Mouse (Mus musculus) intestine, embryonic 15.5 days (tissue): Measurements from ENCODE around the gene Plekhj1. TPM values are rescaled to one million over a fixed set of nuclear protein-coding genes. Genes with fewer than 3 reads are reported as not detected.
A peak's percentile ranks its signal among the peaks of the same experiment; 100 is the strongest.

ENCODE experiments used
- ATAC-seq: fragments of 200-750 bp; cut with Nextera tagmentation; 2 replicates; pipeline ENCODE4 v1.8.0; 2017; ENCODE audit warnings: moderate TSS enrichment, moderate library complexity
- H3K27ac ChIP-seq: fragments of 300-500 bp; sonication (generic); 2 replicates; pipeline ENCODE4 v1.5.1; 2015; ENCODE audit warnings: mild to moderate bottlenecking, inconsistent platforms
- H3K27me3 ChIP-seq: fragments of 300-500 bp; sonication (generic); replicated peaks from 2 replicates; pipeline ENCODE4 v1.6.1; 2015; ENCODE audit warnings: inconsistent platforms
- H3K36me3 ChIP-seq: fragments of 300-500 bp; sonication (generic); 2 replicates; pipeline ENCODE4 v1.6.1; 2015; ENCODE audit warnings: inconsistent platforms
- H3K4me1 ChIP-seq: fragments of 300-500 bp; sonication (generic); replicated peaks from 2 replicates; pipeline ENCODE4 v1.6.1; 2015; ENCODE audit warnings: inconsistent platforms
- H3K4me2 ChIP-seq: fragments of 300-500 bp; sonication (generic); replicated peaks from 2 replicates; pipeline ENCODE4 v1.6.1; 2015; ENCODE audit warnings: mild to moderate bottlenecking, inconsistent platforms
- H3K4me3 ChIP-seq: fragments of 300-500 bp; sonication (generic); replicated peaks from 2 replicates; pipeline ENCODE4 v1.5.1; 2015; ENCODE audit warnings: inconsistent platforms
- H3K9ac ChIP-seq: fragments of 300-500 bp; sonication (generic); 2 replicates; pipeline ENCODE4 v1.6.1; 2015; ENCODE audit warnings: inconsistent platforms
- H3K9me3 ChIP-seq: fragments of 300-500 bp; sonication (generic); 2 replicates; pipeline ENCODE4 v1.6.1; 2016; ENCODE audit warnings: inconsistent platforms
- whole genome bisulfite sequencing: fragments of 180-500 bp; shearing (Covaris S2); methylation state at CpG from one replicate; pipeline ENCODE4 v1.1.7; 2015; 5-methylcytosine and 5-hydroxymethylcytosine counted together
- polyA plus RNA-seq: library from polyadenylated mRNA; unstranded; fragments of >200 nt; fragmentation: Nextera tagmentation; extraction: Ambion mirVana; gene quantifications from 2 replicates; pipeline ENCODE4 v1.2.1, GENCODE M21; 2015

Gene Plekhj1
- 132 and 133 TPM in 2 replicates for polyA plus RNA-seq

DNA sequence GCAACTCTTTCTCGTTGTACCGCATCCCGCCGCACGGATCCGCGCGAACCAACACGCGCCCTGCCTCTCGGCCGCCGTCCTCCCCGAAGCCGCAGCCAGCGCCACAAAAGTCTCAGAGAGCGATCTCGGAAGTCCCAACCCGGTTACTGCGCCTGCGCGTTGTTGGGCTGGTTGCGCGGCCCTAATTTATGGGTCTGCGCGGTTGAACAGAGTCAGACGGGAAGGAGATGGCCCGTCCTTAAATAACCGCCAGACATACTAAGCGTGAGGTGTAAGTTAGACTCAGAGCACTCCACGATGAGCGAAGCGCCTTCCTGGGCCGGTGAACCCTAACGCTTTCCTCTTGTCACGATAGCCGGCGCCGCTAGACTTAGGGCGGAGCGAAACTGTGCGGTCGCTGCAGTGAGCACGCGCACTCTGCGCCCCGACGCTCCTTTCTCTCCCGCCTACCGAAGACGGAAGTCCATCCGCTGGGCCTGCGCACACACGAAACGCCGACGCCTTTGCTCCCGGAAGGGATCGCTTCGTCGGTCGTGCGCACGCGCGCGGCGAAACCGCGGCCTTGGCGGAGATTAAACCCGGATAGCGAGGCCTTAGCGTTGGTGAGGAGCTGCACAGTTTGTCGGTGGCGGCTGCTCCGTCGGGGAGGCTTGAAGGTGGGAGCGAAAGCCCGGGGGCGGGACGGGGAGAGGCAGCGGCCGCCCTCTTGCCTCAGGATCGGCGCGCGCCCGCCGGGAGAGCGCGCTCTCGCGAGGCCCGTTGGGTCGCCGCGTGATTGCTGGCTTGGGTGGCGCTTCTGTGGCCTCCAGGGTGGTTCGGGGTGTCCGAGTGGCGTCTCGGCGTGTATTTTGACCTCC, at the start of gene Plekhj1, which contains the start of gene Sf3a2:
Plekhj1 (minus strand) TSS at position 477 of the 857 bp plus-strand sequence.
Sf3a2 (plus strand) TSS at position 49 of the 857 bp plus-strand sequence.
- peak within 1 kb of the TSS; percentile 93 for H3K9ac ChIP-seq
- WGBS, result under 1% methylated on average over 104 of the region's 104 CpGs
- no peaks in the 10 kb centered on the region for H3K9me3 ChIP-seq
- peak within 1 kb of the TSS; percentile 96 for H3K27ac ChIP-seq
- peaks cover 27% of the 10 kb centered on the region for H3K4me1 ChIP-seq
- peak within 1 kb of the TSS; percentile 72 for H3K4me2 ChIP-seq
- H3K4me3 ChIP-seq, result peak within 1 kb of the TSS; percentile 77
- peak; percentile 95 for ATAC-seq
- H3K27me3 ChIP-seq, result no peaks in the 10 kb centered on the region
- H3K36me3 ChIP-seq, result peaks cover 48% of the 10 kb centered on the region

GRCm38 (mm10) chr10:80845732-80846131, 47.3 kb upstream of the Plekhj1 start:
- H3K27ac ChIP-seq, result no peak overlapping the region
- WGBS, result 74% methylated on average over 12 of the region's 12 CpGs
- H3K9me3 ChIP-seq, result no peaks in the 10 kb centered on the region
- no peak overlapping the region for H3K9ac ChIP-seq
- no peak overlapping the region for H3K4me2 ChIP-seq
- peaks cover 10% of the 10 kb centered on the region; the same call in 1 of the 2 replicates for H3K4me1 ChIP-seq
- peaks cover 44% of the 10 kb centered on the region for H3K27me3 ChIP-seq
- peaks cover 3% of the 10 kb centered on the region; the same call in 1 of the 2 replicates for H3K36me3 ChIP-seq
- no peak overlapping the region for H3K4me3 ChIP-seq
- ATAC-seq, result no peak

DNA sequence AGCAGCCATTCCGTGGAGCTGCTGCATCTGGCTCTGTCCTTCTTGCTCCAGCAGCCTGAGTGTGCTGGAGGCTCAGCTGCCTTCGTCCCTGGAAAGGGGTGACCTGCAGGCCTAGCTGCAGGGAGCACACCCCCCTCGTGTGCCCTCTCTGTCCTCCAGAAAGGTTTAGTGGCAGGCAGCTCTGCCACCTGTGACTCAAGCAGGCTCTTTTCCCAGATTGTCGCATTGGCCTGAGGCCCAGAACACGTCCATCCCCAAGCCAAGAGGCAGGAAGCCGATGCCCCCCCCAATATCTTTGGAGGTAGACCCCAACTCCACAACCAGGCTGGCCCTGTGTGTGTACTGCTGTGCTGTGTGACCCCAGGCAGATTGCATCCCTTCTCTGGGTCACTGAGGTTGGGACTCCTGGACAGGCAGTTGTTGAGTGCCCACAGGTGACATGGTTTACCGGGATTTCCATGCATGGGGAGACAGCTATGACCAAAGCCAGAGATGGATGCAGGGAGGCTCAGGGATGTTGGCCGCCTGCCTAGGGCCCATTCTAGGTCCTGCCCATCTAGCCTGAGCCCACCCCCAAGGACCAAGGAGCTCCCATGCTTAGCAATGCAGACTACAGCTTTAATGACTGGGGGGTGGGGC, 46.7 kb upstream of the Plekhj1 start:
- H3K27ac ChIP-seq, result no peak overlapping the region
- H3K36me3 ChIP-seq, result peaks cover under 1% of the 10 kb centered on the region; the same call in 1 of the 2 replicates
- H3K27me3 ChIP-seq, result peaks cover 47% of the 10 kb centered on the region
- WGBS, result 65% methylated on average over 8 of the region's 8 CpGs
- no peak overlapping the region for H3K9ac ChIP-seq
- H3K4me1 ChIP-seq, result peaks cover 10% of the 10 kb centered on the region; the same call in 1 of the 2 replicates
- ATAC-seq, result no peak
- no peak overlapping the region for H3K4me2 ChIP-seq
- H3K4me3 ChIP-seq, result no peak overlapping the region
- H3K9me3 ChIP-seq, result no peaks in the 10 kb centered on the region

GRCm38 (mm10) chr10:80843931-80844547, 45.6 kb upstream of the Plekhj1 start, which contains the start of gene Lingo3:
Lingo3 (minus strand) TSS chr10:80844039.
- H3K36me3 ChIP-seq, result no peaks in the 10 kb centered on the region
- no peaks in the 10 kb centered on the region for H3K9me3 ChIP-seq
- peak within 1 kb of the TSS; percentile 41 for H3K4me3 ChIP-seq
- H3K4me1 ChIP-seq, result peaks cover 10% of the 10 kb centered on the region; the same call in 1 of the 2 replicates
- no peak; the same call in 1 of the 2 replicates for ATAC-seq
- 5% methylated on average over 38 of the region's 51 CpGs for WGBS
- H3K4me2 ChIP-seq, result peak within 1 kb of the TSS; percentile 83
- H3K9ac ChIP-seq, result peak within 1 kb of the TSS; percentile 45
- H3K27ac ChIP-seq, result no peak within 1 kb of the TSS
- H3K27me3 ChIP-seq, result peaks cover 47% of the 10 kb centered on the region

- Histone ChIP-seq H3K27ac (no peak overlapping the region), H3K9ac (peak overlapping the region; percentile 45), H3K27me3 (peaks cover 47% of the 10 kb centered on the region), H3K36me3 (no peaks in the 10 kb centered on the region), H3K4me2 (peak overlapping the region; percentile 83), H3K9me3 (no peaks in the 10 kb centered on the region), H3K4me1 (peaks cover 10% of the 10 kb centered on the region; the same call in 1 of the 2 replicates), H3K4me3 (peak overlapping the region; percentile 41)
- WGBS, result 11% methylated on average over 32 of the region's 32 CpGs
- ATAC-seq, result no peak; the same call in 1 of the 2 replicates
These were observed 44.9 kb upstream of the Plekhj1 start for GRCm38 (mm10) chr10:80843087-80843930.

GRCm38 (mm10) chr10:80842334-80842733, 43.9 kb upstream of the Plekhj1 start:
- no peak for ATAC-seq
- 81% methylated on average over 15 of the region's 15 CpGs for WGBS

DNA sequence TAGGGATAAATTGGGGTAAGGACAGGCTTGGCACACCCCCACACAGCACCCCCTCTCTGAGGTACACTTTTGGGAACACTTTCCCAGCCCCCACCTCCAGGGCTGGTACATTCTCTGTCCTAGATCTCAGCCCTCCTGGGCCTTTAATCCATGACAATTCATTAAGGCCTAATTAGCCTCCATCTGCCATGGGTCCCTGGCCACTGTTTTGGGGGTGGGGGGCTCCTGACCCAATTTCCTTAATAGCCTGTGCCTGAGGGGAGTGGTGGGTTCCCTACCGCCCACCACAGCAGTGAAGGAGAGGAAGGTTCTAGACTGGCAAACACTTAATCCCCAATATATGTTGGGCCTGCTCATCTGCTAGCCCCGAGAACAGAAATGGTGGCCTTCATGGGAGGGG, 43.3 kb upstream of the Plekhj1 start:
- Histone ChIP-seq H3K4me3 (no peak overlapping the region), H3K9ac (no peak overlapping the region), H3K27me3 (peaks cover 56% of the 10 kb centered on the region), H3K4me2 (no peak overlapping the region), H3K9me3 (no peaks in the 10 kb centered on the region), H3K27ac (no peak overlapping the region), H3K4me1 (peaks cover 13% of the 10 kb centered on the region; the same call in 1 of the 2 replicates), H3K36me3 (no peaks in the 10 kb centered on the region)
- WGBS, result 81% methylated on average over 2 of the region's 2 CpGs
- ATAC-seq, result no peak

More at GRCm38 (mm10) chr10:80842334-80842733, 43.9 kb upstream of the Plekhj1 start:
- Histone ChIP-seq H3K4me3 (no peak overlapping the region), H3K4me1 (peaks cover 10% of the 10 kb centered on the region; the same call in 1 of the 2 replicates), H3K36me3 (no peaks in the 10 kb centered on the region), H3K27ac (no peak overlapping the region), H3K4me2 (no peak overlapping the region), H3K27me3 (peaks cover 52% of the 10 kb centered on the region), H3K9me3 (no peaks in the 10 kb centered on the region), H3K9ac (no peak overlapping the region)

GRCm38 (mm10) chr10:80839848-80840247, 41.4 kb upstream of the Plekhj1 start:
- H3K4me1 ChIP-seq, result peaks cover 13% of the 10 kb centered on the region; the same call in 1 of the 2 replicates
- H3K9me3 ChIP-seq, result no peaks in the 10 kb centered on the region
- no peak overlapping the region for H3K9ac ChIP-seq
- peaks cover 66% of the 10 kb centered on the region for H3K27me3 ChIP-seq
- ATAC-seq, result no peak
- H3K4me3 ChIP-seq, result no peak overlapping the region
- 56% methylated on average over 6 of the region's 6 CpGs for WGBS
- H3K4me2 ChIP-seq, result no peak overlapping the region
- H3K27ac ChIP-seq, result no peak overlapping the region
- no peaks in the 10 kb centered on the region for H3K36me3 ChIP-seq

GRCm38 (mm10) chr10:80838346-80838912, 40.0 kb upstream of the Plekhj1 start:
- Histone ChIP-seq H3K4me1 (0 out of 2 replicates have a peak, but pooled peaks cover 3% of the 10 kb centered on the region), H3K4me2 (no peak overlapping the region), H3K27ac (no peak overlapping the region), H3K27me3 (peaks cover 66% of the 10 kb centered on the region), H3K9me3 (no peaks in the 10 kb centered on the region), H3K4me3 (no peak overlapping the region), H3K36me3 (no peaks in the 10 kb centered on the region), H3K9ac (no peak overlapping the region)
- WGBS, result 67% methylated on average over 2 of the region's 2 CpGs
- no peak for ATAC-seq

- no peak for ATAC-seq
- H3K36me3 ChIP-seq, result no peaks in the 10 kb centered on the region
- WGBS, result 14% methylated on average over 2 of the region's 2 CpGs
These were observed 39.4 kb upstream of the Plekhj1 start for GRCm38 (mm10) chr10:80837827-80838226.

GRCm38 (mm10) chr10:80836949-80837379, 38.5 kb upstream of the Plekhj1 start:
- Histone ChIP-seq H3K4me2 (no peak overlapping the region), H3K36me3 (no peaks in the 10 kb centered on the region), H3K4me1 (0 out of 2 replicates have a peak, but pooled peaks cover 3% of the 10 kb centered on the region), H3K27me3 (peaks cover 55% of the 10 kb centered on the region), H3K9ac (no peak overlapping the region), H3K9me3 (no peaks in the 10 kb centered on the region), H3K27ac (no peak overlapping the region), H3K4me3 (no peak overlapping the region)
- peak; percentile 16; the same call in 1 of the 2 replicates for ATAC-seq
- WGBS, result 42% methylated on average over 7 of the region's 7 CpGs

More at GRCm38 (mm10) chr10:80837827-80838226, 39.4 kb upstream of the Plekhj1 start:
- no peak overlapping the region for H3K9ac ChIP-seq
- peaks cover 64% of the 10 kb centered on the region for H3K27me3 ChIP-seq
- 0 out of 2 replicates have a peak, but pooled peaks cover 3% of the 10 kb centered on the region for H3K4me1 ChIP-seq
- H3K9me3 ChIP-seq, result no peaks in the 10 kb centered on the region
- H3K27ac ChIP-seq, result no peak overlapping the region
- H3K4me3 ChIP-seq, result no peak overlapping the region
- H3K4me2 ChIP-seq, result no peak overlapping the region
